ENCODE assay signal across 10 mouse cellular contexts in the genomic region with DNA sequence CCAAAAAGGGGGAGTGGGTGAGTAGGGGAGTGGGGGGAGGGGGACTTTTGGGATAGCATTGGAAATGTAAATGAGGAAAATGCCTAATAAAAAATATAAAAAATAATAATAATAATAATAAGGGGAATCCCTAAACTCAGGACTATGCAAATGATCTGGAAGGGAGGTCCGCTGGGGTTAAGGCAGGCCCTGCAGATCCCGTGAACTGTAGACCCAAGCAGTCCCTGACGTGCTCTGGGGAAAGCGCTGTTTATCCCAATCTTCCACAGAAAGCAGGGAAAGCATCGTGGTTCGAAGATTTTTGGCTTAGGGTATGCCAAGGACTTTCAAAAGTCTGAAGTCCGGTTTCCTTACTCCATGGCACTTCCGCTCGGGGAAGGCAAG. TPM values are rescaled to one million over a fixed set of nuclear protein-coding genes. Genes with fewer than 3 reads are reported as not detected.
DNase-seq lines count a peak whose midpoint lies in the region; ATAC-seq and TF ChIP-seq lines count a peak whose summit lies in the region.
"Had no signal": no experiment of that assay in that cellular context is flagged by ENCODE, and none has a peak within 500 bp of the region (broad histone marks: within the 10 kb centered on the region; RNA-seq: fewer than 3 reads in every experiment).

No protein-coding gene starts in this region.

- no peak for TF ChIP-seq CTCF in liver, adult 2 months (IDR thresholded peaks at IDR 0.05; ENCODE audit: low read depth, low read length)
- TF ChIP-seq CTCF in intestine, postnatal 0 days (IDR thresholded peaks at IDR 0.05; ENCODE audit: low read depth) = no peak

- H3K4me1 ChIP-seq in liver, adult 2 months (ENCODE audit: control insufficient read depth, insufficient read depth, low read length) = no peaks in the 10 kb centered on the region; the same call in 1 of the 2 replicates
- H3K4me1 ChIP-seq in forebrain, embryonic 11.5 days (replicated peaks; ENCODE audit: control insufficient read depth, insufficient read depth, low read length) = 0 out of 2 replicates have a peak, but pooled peaks cover 2% of the 10 kb centered on the region
- H3K4me1 ChIP-seq in intestine, postnatal 0 days (replicated peaks; ENCODE audit: control insufficient read depth, insufficient read depth, low read length) = no peaks in the 10 kb centered on the region
- peaks cover 9% of the 10 kb centered on the region for H3K4me1 ChIP-seq in neural tube, embryonic 13.5 days (replicated peaks)

- 6% methylated on average over 9 of the region's 9 CpGs for WGBS in liver, adult 2 months
- 1% methylated on average over 9 of the region's 9 CpGs for WGBS in forebrain, embryonic 11.5 days
- WGBS in intestine, postnatal 0 days = 5% methylated on average over 9 of the region's 9 CpGs
- 4% methylated on average over 9 of the region's 9 CpGs for WGBS in neural tube, embryonic 13.5 days

- H3K27me3 ChIP-seq in liver, adult 2 months (ENCODE audit: control insufficient read depth, insufficient read depth, low read length) = no peaks in the 10 kb centered on the region
- no peaks in the 10 kb centered on the region for H3K27me3 ChIP-seq in forebrain, embryonic 11.5 days (ENCODE audit: control insufficient read depth, insufficient read depth, low read length)
- no peaks in the 10 kb centered on the region for H3K27me3 ChIP-seq in intestine, postnatal 0 days (replicated peaks; ENCODE audit: control insufficient read depth, insufficient read depth, low read length)
- H3K27me3 ChIP-seq in neural tube, embryonic 13.5 days = no peaks in the 10 kb centered on the region

- DNase-seq in liver, adult 2 months (ENCODE audit: extremely low read depth, low read depth, low spot score) = no peak
- no peak for DNase-seq in liver
- DNase-seq in forebrain, embryonic 11.5 days (ENCODE audit: low spot score) = no peak
- DNase-seq in adrenal gland, postnatal 14 days = no peak
- DNase-seq in frontal cortex, adult 2 months (ENCODE audit: extremely low spot score in 1 of 2, low spot score in 1 of 2) = no peak
- no peak for DNase-seq in adrenal gland, postnatal 25 days
- DNase-seq: thymus, adult 18-20 months had no signal

- H3K79me2 ChIP-seq in liver, adult 2 months (ENCODE audit: control insufficient read depth, insufficient read depth, low read length) = no peaks in the 10 kb centered on the region

- peak overlapping the region; percentile 80 for H3K27ac ChIP-seq in liver, adult 2 months (replicated peaks; ENCODE audit: insufficient read depth, low read depth, low read length)
- H3K27ac ChIP-seq in forebrain, embryonic 11.5 days (ENCODE audit: low read depth, low read length) = no peak overlapping the region
- H3K27ac ChIP-seq in intestine, postnatal 0 days (ENCODE audit: low read depth, low read length) = peak overlapping the region; percentile 81
- no peak overlapping the region for H3K27ac ChIP-seq in neural tube, embryonic 13.5 days (replicated peaks)

- peak; percentile 79 for ATAC-seq in forebrain, embryonic 11.5 days (replicated peaks; ENCODE audit: low FRiP score)
- no peak for ATAC-seq in intestine, postnatal 0 days
- ATAC-seq in neural tube, embryonic 13.5 days (ENCODE audit: low read depth) = peak; percentile 84

- H3K9me3 ChIP-seq in forebrain, embryonic 11.5 days (ENCODE audit: control insufficient read depth, low read length) = peaks cover 29% of the 10 kb centered on the region
- H3K9me3 ChIP-seq in intestine, postnatal 0 days (ENCODE audit: control insufficient read depth) = peaks cover 14% of the 10 kb centered on the region
- H3K9me3 ChIP-seq in neural tube, embryonic 13.5 days = peaks cover 33% of the 10 kb centered on the region

- H3K4me2 ChIP-seq in forebrain, embryonic 11.5 days (ENCODE audit: low read depth, low read length, severe bottlenecking) = peak overlapping the region; percentile 75
- H3K4me2 ChIP-seq in intestine, postnatal 0 days (replicated peaks; ENCODE audit: low read depth) = peak overlapping the region; percentile 86
- H3K4me2 ChIP-seq in neural tube, embryonic 13.5 days = peak overlapping the region; percentile 83

- peak overlapping the region; percentile 64 for H3K4me3 ChIP-seq in liver, adult 2 months (ENCODE audit: insufficient read depth, low read depth, low read length)
- peak overlapping the region; percentile 58 for H3K4me3 ChIP-seq in forebrain, embryonic 11.5 days (ENCODE audit: low read depth, low read length)
- H3K4me3 ChIP-seq in intestine, postnatal 0 days (ENCODE audit: low read depth, low read length) = peak overlapping the region; percentile 71
- H3K4me3 ChIP-seq in neural tube, embryonic 13.5 days = peak overlapping the region; percentile 73

- peak overlapping the region; percentile 77 for H3K9ac ChIP-seq in liver, adult 2 months (ENCODE audit: low read depth, low read length)
- peak overlapping the region; percentile 54 for H3K9ac ChIP-seq in forebrain, embryonic 11.5 days (ENCODE audit: low read length)
- H3K9ac ChIP-seq in intestine, postnatal 0 days (ENCODE audit: low read depth, low read length) = peak overlapping the region; percentile 58
- H3K9ac ChIP-seq in neural tube, embryonic 13.5 days = peak overlapping the region; percentile 61

- TF ChIP-seq POLR2A in liver, adult 2 months (IDR thresholded peaks at IDR 0.05; ENCODE audit: extremely low read depth, insufficient read depth, low read length) = no peak

- peaks cover 7% of the 10 kb centered on the region for H3K36me3 ChIP-seq in liver, adult 2 months (ENCODE audit: control insufficient read depth, insufficient read depth, low read length)
- H3K36me3 ChIP-seq in forebrain, embryonic 11.5 days (ENCODE audit: control insufficient read depth, insufficient read depth, low read length) = peaks cover 21% of the 10 kb centered on the region
- peaks cover 9% of the 10 kb centered on the region for H3K36me3 ChIP-seq in intestine, postnatal 0 days (ENCODE audit: control insufficient read depth, insufficient read depth)
- H3K36me3 ChIP-seq in neural tube, embryonic 13.5 days = peaks cover 32% of the 10 kb centered on the region

RNA-seq across cellular contexts. Expression of gene Zfp112, which starts 0.3 kb away (rescaled TPM):
- 0.81 and 1.1 TPM in 2 replicates for total RNA-seq in liver, adult 2 months (2014; rRNA removed)
- 0.42 and 1.1 TPM in 2 replicates for polyA plus RNA-seq in liver, adult 2 months (2012; rRNA removed)
- polyA plus RNA-seq in forebrain, embryonic 11.5 days (2014; fragmentation: Nextera tagmentation; extraction: Ambion mirVana) = 5.1 and 6.3 TPM in 2 replicates
- 2.0 and 2.2 TPM in 2 replicates for polyA plus RNA-seq in intestine, postnatal 0 days (2015; fragmentation: Nextera tagmentation; extraction: Ambion mirVana)
- 9.6 and 10.2 TPM in 2 replicates for polyA plus RNA-seq in neural tube, embryonic 13.5 days (2015; fragmentation: Nextera tagmentation; extraction: Ambion mirVana)
- total RNA-seq in adrenal gland, postnatal 14 days (2021) = 2.6 and 3.3 TPM in 2 replicates
- 8.2 and 9.4 TPM in 2 replicates for polyA plus RNA-seq in frontal cortex, adult 2 months (2012; rRNA removed)
- total RNA-seq in adrenal gland, postnatal 25 days (2021) = 5.4 and 6.1 TPM in 2 replicates

RNA-seq across cellular contexts. Expression of gene Zfp235, which starts 22.2 kb away (rescaled TPM):
- total RNA-seq in liver, adult 2 months (2014; rRNA removed) = 6.1 and 7.7 TPM in 2 replicates
- 3.3 and 3.8 TPM in 2 replicates for polyA plus RNA-seq in liver, adult 2 months (2012; rRNA removed)
- 17.4 and 17.6 TPM in 2 replicates for polyA plus RNA-seq in forebrain, embryonic 11.5 days (2014; fragmentation: Nextera tagmentation; extraction: Ambion mirVana)
- 7.9 and 8.0 TPM in 2 replicates for polyA plus RNA-seq in intestine, postnatal 0 days (2015; fragmentation: Nextera tagmentation; extraction: Ambion mirVana)
- 18.4 and 21.4 TPM in 2 replicates for polyA plus RNA-seq in neural tube, embryonic 13.5 days (2015; fragmentation: Nextera tagmentation; extraction: Ambion mirVana)
- total RNA-seq in adrenal gland, postnatal 14 days (2021) = 7.3 and 9.2 TPM in 2 replicates
- 17.5 and 18.6 TPM in 2 replicates for polyA plus RNA-seq in frontal cortex, adult 2 months (2012; rRNA removed)
- total RNA-seq in adrenal gland, postnatal 25 days (2021) = 11.1 and 11.3 TPM in 2 replicates

RNA-seq across cellular contexts. Expression of gene Zfp180, which starts 30.0 kb away (rescaled TPM):
- 8.6 and 9.5 TPM in 2 replicates for total RNA-seq in liver, adult 2 months (2014; rRNA removed)
- polyA plus RNA-seq in liver, adult 2 months (2012; rRNA removed) = 11.5 and 12.7 TPM in 2 replicates
- 33.3 and 35.3 TPM in 2 replicates for polyA plus RNA-seq in forebrain, embryonic 11.5 days (2014; fragmentation: Nextera tagmentation; extraction: Ambion mirVana)
- 5.2 and 6.5 TPM in 2 replicates for polyA plus RNA-seq in intestine, postnatal 0 days (2015; fragmentation: Nextera tagmentation; extraction: Ambion mirVana)
- polyA plus RNA-seq in neural tube, embryonic 13.5 days (2015; fragmentation: Nextera tagmentation; extraction: Ambion mirVana) = 29.9 and 34.7 TPM in 2 replicates
- 21.8 and 22.3 TPM in 2 replicates for total RNA-seq in adrenal gland, postnatal 14 days (2021)
- 33.3 and 35.1 TPM in 2 replicates for polyA plus RNA-seq in frontal cortex, adult 2 months (2012; rRNA removed)
- 26.6 and 27.0 TPM in 2 replicates for total RNA-seq in adrenal gland, postnatal 25 days (2021)

RNA-seq across cellular contexts. Expression of gene Vmn1r183, which starts 58.7 kb away (rescaled TPM):
- total RNA-seq in liver, adult 2 months (2014; rRNA removed) = not detected in 2 replicates
- polyA plus RNA-seq in liver, adult 2 months (2012; rRNA removed) = not detected in 2 replicates
- not detected in 2 replicates for polyA plus RNA-seq in forebrain, embryonic 11.5 days (2014; fragmentation: Nextera tagmentation; extraction: Ambion mirVana)
- polyA plus RNA-seq in intestine, postnatal 0 days (2015; fragmentation: Nextera tagmentation; extraction: Ambion mirVana) = not detected in 2 replicates
- not detected in 2 replicates for polyA plus RNA-seq in neural tube, embryonic 13.5 days (2015; fragmentation: Nextera tagmentation; extraction: Ambion mirVana)
- not detected in 2 replicates for total RNA-seq in adrenal gland, postnatal 14 days (2021)
- not detected in 2 replicates for polyA plus RNA-seq in frontal cortex, adult 2 months (2012; rRNA removed)
- total RNA-seq in adrenal gland, postnatal 25 days (2021) = not detected in 2 replicates
- total RNA-seq: left cerebral cortex, postnatal 4 days had no signal

Comparison
In these comparisons a context has a peak if more than half of its experiments do, and no peak if none do; other contexts are left out.
1. H3K27ac ChIP-seq: peak in liver, adult 2 months (single experiment) and intestine, postnatal 0 days (single experiment); none in forebrain, embryonic 11.5 days (single experiment) and neural tube, embryonic 13.5 days (single experiment).
2. Peak in every context shown above with its lines, with median percentiles within 50 percentile points of each other: H3K4me3 ChIP-seq, H3K9ac ChIP-seq and H3K4me2 ChIP-seq.